Mouse (Mus musculus) thymus, postnatal 10 days (tissue): ENCODE data around the gene Pbx1.

Source experiments
- DNase-seq, 2 experiments: peaks; one replicate each; pipeline ENCODE4 v3.0.0; 2021; ENCODE audit warnings: low spot score in 2 of 2

The Pbx1 gene

DNA sequence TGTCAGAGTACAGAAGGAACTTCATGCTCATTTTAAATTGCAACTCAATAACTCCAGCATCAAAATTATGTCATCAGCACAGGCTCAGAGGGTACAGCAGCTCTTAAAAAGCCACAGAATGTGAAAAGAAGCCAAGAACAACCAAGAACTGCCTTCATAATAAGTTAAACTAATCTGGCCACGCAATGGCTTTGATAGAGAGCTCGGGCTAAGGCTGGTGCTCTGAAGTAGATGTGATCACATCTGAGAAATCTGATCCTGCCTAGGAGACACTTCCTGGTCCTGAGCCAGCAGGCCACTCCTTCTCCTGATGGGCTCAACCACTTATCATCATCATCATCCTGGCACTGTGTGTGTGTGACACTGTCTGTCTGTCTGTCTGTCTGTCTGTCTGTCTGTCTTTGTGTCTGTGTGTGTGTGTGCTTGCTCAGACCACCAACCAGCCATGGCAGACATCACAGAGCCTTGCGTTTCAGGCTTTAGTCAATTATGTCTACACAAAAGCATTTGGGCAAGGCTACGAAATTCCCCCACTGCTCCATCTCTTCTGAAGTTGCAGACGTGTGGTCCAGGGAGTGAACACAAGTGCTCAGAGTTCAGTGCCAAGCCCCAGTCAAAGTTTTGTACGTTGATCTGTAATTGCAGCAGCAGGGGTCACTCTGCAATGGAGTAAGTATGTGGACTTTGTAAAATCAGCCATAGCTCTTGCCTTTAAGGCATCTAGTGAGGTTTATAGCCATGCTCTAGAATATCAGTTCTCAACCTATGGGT lies 203.1 kb downstream of the Pbx1 start:
- DNase-seq = no peak

- DNase-seq = no peak
Measured at GRCm38 (mm10) chr1:168226150-168226549, 205.9 kb downstream of the Pbx1 start.

DNA sequence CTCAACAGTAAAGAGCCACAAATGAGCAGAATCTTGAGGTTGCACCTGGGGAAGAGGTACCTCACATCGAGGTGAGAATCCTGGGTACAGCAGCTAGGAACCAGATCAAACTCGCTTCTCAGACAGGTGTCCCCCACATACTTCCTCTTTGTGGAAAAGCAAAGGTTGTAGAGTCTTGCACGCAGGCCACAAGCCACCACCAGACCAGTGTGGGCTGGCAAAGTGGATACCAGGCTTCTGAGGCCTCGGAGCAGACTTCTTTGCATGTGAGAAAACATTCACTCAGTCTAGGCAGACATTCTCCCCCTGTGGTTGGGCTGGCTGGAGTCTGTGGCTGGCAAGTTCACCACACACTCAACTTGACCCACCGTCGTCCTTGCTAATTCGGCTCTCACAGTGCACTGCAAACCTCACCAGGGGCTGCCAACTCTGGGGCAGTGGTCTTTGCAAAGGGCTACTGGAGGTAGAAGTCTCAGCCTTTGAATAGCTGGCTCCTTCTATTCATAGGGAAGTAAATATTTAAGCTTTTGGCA lies 206.4 kb downstream of the Pbx1 start:
- no peak for DNase-seq

DNA sequence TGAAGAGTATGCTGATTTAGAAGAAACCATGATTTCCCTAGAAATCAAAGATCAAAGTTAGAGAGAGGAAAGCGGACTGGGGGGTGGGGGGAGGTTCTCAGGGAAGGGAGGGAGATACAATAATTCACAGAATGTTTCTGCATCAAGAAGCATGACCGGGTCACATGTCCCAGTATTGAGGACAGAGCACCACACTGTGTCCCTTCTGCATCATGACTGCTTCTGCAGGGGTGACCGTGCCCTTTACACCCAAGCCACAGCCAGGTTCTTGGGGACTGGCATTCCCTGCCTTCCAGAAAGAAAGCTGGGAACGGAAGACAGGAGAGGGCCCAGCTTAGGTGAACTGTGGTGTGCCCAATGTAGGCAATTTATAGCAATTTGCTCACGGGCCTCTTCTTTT lies 207.9 kb downstream of the Pbx1 start:
- DNase-seq = no peak

DNA sequence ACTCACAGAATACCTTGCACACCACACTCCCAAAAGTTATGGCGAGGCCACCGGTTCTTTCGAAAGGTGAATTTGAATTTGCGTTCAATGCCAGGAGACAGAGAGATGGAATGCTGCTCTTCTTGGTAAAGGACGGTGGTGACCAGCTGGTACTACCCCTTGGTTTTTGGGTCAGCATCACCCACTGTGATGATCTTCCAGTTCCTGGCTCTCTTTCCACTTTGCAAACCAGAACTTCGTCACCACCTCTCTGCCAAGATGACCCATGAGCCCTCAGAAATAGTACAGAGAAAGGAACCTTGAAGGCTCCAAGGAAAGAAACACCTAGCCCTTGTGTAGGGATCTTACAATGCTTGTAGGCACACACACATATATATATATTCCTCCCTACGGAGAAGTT lies 209.3 kb downstream of the Pbx1 start:
- DNase-seq = no peak

DNA sequence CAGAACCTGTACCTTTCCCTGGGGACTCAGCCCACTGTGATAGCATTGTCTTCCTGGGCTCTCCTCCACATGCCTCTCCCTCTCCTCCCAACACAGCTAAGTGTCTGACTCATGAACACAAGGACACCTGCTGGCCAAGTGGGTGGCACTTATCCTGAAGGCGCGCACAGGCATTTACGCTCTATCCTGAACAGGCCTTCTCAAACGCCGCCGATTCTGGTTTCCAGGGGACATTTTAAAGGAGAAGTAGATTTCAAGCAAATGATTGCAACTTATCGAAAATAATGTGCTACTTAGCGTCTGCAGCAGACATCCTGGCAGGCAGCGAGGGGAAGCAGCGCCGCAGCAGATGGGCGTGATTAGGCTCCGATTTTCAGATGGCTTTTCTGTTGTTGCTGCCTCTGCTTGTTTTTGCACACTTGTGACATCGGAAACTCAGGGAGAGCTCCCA lies 211.0 kb downstream of the Pbx1 start:
- no peak for DNase-seq

DNA sequence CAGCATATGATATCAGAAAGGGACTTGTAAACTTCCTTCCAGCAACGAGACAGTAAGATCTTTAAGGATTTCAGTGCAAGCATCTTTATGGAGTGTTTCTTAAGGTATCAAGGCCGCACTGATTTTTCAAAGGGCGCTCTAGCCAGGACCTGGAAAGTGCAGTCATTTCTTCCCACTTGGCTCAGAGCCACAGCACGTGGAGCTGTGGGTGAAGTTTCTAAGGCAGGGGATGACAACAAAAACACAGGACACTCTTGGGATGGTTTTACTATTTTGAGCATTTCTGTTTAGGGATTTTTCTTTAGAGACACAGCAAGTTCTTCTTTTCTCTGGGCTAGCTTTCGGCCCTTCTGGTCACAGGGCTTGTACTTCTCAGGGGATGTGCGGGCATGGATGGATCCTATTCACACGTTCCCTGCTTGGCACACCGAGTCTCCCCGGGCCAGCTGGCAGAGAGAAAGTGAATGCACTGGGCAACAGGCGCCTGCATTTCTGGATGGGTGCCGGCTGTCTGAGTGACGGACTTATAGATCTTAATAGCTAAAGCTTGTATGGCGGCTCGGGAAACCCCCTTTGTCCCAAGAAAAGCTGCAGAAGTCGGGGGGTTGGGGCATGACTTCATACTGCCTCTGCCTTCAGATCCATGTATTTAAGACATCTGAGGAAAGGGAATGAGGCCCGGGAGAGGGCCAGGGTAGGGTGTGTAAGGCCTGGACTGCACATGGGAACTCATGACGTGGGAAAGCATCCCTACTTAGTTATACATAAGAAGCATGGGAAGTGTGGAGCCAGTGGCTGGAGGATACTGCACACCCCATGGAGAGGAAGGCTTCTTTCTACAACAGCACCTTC lies 215.9 kb downstream of the Pbx1 start:
- no peak for DNase-seq

DNA sequence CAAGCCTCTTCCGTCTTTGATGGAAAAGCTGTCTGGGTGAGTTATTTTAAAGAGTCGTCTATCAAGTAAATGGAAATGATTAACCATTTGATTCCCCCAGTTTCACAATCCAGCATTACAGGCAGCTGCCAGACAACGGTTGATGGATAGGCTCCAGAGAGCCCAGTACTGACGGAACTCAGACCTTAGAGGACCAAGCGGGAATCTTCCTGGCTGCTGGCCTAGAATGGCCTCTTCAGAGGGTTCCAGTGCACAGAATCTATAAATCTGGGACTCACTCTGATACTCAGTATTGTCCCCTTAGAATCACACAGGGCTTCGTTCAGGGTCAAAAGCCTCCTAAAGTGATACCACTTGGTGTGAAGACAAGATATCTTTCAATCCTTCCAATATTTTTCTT lies 216.6 kb downstream of the Pbx1 start:
- DNase-seq = no peak

GRCm38 (mm10) chr1:168214040-168214443 lies 218.0 kb downstream of the Pbx1 start:
- peak in 1 of 2 experiments; percentile 11 for DNase-seq

DNA sequence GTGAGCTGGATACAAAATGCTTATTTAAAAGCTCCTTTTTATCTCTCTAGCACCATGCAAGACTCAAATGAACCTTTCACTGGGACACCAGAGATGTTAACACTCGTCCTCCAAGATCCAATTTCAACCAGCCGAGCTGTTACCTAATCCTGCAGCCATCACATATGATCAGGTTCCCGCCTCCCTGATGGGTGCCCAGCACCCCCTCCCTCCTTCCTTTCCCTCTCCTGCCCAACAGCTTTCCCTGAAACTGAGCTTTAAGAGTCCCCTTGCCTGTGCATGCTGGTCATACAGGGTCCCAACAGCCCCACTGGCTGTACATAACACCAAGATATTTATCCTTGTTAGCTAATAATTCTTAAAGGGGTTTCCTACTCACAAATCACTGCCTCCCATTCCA lies 218.5 kb downstream of the Pbx1 start:
- DNase-seq = no peak

DNA sequence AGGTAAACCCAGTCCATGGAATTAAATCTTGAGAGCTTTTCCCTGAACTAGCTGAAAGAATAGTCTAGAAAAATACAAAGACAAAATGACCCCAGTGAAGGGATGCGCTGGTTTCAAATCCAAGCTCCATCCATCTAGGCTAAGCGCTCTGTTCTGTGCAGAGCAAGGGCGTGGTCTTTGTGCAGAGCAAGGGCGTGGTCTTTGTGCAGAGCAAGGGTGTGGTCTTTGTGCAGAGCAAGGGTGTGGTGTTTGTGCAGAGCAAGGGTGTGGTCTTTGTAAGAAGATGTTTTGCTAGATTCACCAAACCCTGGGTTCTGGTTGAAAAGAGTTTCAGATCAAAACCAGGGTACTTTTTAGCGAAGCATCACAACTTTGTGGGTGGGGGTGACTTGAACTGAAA lies 221.7 kb downstream of the Pbx1 start:
- DNase-seq = no peak

- no peak for DNase-seq
Measured at GRCm38 (mm10) chr1:168200570-168201156, 231.4 kb downstream of the Pbx1 start.

DNA sequence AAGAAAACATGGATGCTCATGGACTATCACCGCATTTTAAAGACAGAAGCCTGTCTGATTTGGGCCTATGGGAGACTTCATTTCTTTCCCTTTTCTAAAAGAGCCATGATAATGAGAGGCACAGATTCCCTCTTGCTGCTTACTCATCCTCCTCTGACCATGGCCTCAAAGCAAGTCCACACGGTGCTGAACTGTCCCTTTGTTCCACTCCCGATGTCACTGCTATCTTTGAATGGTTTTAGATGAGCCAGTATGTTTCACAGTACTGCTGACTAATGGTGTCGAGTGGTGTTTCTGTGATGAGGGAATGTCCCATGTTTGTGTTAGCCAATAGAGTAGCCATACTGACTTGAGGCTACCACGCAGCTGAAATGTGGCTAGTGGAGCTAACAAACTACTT lies 233.8 kb downstream of the Pbx1 start:
- no peak for DNase-seq

DNA sequence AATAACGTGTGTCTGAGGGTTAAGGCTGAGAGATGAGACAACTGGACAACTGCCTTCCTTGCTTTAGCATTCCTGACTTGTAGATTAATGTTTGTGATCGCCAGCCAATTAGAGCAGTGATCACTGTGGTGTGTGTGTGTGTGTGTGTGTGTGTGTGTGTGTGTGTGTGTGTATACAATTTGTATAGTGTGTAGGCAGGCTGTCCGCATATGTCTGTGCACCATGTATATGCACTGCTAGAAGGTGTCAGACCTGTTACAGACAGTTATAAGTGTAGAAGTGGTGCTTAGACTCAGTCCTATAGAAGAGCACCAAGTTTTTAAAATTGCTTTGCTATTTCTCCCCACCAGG lies 234.2 kb downstream of the Pbx1 start:
- no peak for DNase-seq

- no peak for DNase-seq
Measured at GRCm38 (mm10) chr1:168197195-168197907, 234.7 kb downstream of the Pbx1 start.

- no peak for DNase-seq
Measured at GRCm38 (mm10) chr1:168193364-168193763, 238.7 kb downstream of the Pbx1 start.

DNA sequence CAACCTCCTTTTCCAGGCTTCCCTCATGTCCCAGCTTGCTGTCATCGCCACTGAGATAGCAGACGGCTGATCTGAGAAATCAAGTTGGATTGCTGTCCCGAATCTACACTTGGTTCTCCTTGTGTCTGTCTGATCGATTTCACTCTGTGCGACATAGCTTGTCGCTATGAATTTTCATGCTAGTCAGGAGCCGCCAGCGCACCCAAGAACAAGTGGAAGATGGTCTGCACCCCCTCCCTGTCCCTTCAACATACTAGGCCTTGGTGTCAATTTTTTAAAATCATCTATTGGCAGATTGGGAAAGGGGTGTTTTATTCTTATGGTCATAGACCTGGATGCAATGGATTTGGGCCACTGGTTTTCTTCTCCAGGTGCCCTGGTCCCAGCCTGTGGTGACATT lies 249.3 kb downstream of the Pbx1 start:
- no peak for DNase-seq

DNA sequence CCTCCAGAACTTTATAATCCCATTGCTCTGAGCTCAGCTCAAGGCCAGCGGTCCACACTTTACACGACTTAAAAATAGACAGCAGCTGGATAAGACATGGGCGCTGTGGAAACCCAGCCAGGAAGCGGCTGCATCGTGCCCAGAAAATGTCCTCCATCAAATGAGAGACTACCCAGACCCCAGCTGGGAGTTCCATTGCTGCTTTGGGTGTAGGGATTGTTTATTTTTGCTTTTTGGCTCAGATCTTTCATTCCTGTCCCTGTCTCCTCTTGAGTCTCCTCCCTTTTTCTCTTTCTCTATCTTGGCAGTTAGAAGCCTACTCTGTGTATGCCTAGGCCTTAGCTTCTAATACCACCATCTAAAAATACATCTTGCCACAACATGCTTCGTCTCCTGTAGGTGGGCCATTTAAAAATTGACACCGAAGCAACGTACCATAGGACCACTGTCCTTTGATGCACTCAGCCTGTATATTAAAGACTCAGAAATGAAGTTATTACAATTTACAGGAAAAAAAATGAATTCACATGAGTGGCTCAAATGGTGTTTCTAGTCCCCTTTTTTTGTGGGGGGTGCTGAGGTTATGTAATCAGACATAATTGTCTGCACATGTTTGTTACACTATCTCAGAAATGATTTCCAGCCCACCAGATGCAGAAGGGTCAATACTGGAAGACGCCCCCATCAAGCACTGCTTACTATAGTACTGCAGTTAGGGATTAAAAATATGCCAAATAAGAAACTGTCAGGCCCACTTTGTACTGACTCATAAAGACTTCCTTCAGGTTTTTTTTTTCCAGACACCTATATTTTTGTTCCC lies 251.2 kb downstream of the Pbx1 start:
- DNase-seq = no peak

DNA sequence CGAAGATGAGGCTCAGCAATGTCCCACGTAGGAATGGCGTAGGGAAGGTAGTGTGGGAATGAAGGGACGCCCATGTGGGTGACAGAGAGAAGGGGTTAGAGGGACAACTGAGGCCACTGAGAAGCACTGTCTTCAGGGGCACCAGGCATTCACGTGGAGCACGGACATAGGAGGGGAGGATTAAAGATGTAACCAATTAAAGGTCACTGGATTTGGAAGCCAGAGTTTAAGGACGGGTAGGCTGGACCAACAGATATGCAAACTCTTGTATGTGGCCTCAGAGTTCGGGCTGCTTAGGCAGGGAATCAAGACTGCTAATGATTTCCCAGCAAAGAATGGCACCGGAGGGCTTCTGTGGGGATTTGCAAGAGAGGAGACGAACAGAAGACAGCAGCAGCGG lies 252.4 kb downstream of the Pbx1 start:
- no peak for DNase-seq

GRCm38 (mm10) chr1:168178611-168179010 lies 253.5 kb downstream of the Pbx1 start:
- DNase-seq = no peak

- no peak for DNase-seq
Measured at GRCm38 (mm10) chr1:168175586-168175985, 256.5 kb downstream of the Pbx1 start.
